Mouse (Mus musculus): ENCODE data around the gene Pacrg.

Gene Pacrg

DNA sequence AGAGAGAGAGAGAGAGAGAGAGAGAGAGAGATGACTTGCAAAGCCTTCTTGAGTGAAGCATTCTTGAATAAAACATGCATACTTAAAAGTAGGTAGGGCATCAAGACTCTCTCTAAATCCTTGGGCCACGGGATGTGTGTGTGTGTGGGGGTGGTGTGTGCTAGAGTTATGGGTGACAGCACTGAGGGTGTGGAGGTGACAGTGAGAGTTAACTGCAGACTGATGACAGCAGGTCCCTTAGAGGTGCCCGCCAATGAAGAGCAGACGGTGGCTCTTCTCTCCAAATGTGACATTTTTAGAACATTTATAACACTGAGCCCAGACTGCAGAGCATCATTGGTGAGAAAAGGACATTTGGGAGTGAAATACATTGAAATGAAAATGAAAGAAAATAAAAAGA, 220.2 kb downstream of the Pacrg start:
- no peak for DNase-seq

DNA sequence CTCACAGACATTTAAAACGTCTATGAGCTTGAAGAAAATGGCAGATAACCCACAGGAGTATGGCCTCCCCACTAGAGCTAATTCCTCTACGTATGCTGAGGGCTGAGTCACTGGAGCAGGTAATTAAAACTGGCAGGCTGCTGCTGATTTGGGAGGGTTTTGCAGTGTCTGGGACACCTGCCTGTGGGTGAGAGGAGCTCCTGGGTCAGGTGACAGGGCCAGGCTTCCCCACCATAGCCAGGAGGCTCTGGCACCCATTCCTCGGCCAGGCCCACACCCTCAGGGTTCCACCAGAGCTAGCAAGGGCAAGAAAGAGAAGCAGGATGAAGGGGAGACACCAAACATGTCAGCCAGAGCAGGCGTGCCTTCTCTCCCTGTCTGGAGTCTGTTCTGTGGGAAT, 222.5 kb downstream of the Pacrg start:
- DNase-seq, result no peak

- DNase-seq, result no peak
These were observed 224.5 kb downstream of the Pacrg start for GRCm38 (mm10) chr17:10615611-10616010.

DNA sequence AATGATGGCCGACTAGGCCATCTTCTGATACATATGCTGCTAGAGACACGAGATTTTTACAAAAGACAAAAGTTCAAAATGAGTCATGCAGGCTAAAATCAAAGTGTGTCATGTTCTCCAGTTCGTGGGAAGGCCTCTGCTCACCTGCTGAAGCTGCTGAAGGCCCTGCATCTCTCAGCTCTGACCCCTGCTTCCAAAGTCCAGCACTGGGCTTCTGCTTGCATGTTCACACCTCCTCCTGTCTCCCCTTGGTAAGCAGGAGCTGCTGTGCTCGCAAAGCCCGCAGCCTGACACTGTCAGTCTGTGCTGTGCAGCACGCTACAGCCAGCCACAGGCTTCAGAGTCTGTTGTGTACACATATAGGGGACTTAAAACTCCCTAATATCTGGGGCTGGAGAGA, 225.4 kb downstream of the Pacrg start:
- DNase-seq, result no peak

- DNase-seq, result no peak
These were observed 228.5 kb downstream of the Pacrg start for GRCm38 (mm10) chr17:10611626-10612025.

- DNase-seq, result no peak
These were observed 232.0 kb downstream of the Pacrg start for GRCm38 (mm10) chr17:10608146-10608545.

- no peak for DNase-seq
These were observed 234.0 kb downstream of the Pacrg start for GRCm38 (mm10) chr17:10606090-10606489.

DNA sequence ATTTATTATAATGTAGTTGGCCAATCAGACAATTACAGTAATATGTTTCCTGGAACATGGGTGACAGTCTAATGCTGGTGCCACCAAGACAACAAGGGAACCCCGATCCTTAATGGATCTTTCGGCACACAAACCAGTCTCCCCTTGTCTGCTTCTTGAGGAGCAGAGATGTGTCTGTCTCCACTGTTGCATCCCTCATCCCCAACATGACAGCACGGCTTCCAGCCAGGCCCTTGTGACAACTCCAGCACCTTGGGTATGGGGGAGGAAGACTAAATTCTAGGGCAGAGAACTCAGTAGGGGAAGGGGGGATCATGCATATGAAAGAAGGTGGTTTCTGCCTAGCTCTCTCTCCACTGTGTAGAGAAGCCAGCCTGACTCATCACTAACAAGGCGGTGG, 242.4 kb downstream of the Pacrg start:
- no peak for DNase-seq

- DNase-seq, result no peak
These were observed 250.5 kb downstream of the Pacrg start for GRCm38 (mm10) chr17:10589604-10590003.

- DNase-seq, result no peak
These were observed 251.2 kb downstream of the Pacrg start for GRCm38 (mm10) chr17:10588922-10589400.

GRCm38 (mm10) chr17:10583301-10583700, 256.8 kb downstream of the Pacrg start:
- no peak for DNase-seq

- DNase-seq, result no peak
These were observed 264.8 kb downstream of the Pacrg start for GRCm38 (mm10) chr17:10575306-10575705.

GRCm38 (mm10) chr17:10572436-10572835, 267.7 kb downstream of the Pacrg start:
- no peak for DNase-seq

DNA sequence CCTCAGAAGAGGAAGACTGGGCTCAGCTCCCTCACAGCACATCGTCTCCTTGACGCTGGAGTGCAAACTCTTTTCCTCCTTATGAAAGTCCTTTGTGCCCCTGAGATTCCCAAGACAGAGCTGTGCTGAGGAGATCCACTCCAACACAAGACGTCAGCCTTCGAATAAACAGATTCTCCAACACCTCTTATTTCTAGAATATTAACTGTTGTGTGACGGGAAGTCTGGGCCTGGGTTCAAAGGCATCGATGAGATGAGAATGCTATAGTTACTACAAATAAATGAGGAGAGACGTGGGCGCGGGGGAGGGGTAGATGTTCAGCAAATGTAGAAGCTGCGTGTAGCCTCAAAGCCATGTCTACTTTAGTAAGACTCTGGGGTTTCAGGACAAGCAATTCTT, 270.8 kb downstream of the Pacrg start:
- no peak for DNase-seq

- DNase-seq, result no peak
These were observed 272.7 kb downstream of the Pacrg start for GRCm38 (mm10) chr17:10567411-10567810.

DNA sequence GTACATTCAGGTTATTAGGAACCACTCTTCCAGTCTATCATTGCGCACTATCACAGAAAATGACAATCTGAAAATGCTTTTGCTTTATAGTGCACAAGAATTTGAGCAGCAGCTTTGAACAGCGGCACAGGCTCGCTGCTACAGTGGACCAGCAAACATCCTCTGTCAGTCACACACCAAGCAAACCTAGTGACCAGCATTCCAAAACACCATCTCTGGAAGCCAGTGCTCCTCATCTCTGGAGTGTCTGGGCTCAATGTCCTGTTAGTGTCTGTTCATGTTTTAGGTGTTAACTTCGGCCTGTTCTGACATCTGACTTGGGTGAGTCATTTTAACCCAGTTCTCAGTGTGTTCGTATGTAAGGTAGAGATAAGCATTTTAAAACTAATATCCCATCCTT, 275.9 kb downstream of the Pacrg start:
- no peak for DNase-seq

GRCm38 (mm10) chr17:10562871-10563270, 277.2 kb downstream of the Pacrg start:
- no peak for DNase-seq

DNA sequence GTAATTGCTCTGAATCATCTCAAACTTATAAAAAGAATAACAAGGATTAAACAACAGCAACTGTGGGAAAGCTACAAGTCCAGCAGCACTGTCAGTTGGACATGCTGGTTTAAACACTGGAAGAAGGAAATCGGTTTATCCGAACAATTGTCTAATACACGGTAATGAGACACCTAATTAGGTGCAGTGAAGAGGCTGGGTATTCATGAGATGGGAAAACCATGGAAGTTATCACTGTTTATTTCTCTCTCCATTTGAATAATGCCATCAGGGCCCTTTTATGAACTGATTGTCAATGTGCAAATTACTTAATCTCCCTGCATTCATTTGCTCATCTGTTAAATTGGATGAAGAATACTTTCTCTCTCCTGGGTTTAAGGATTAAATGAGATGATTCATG, 280.1 kb downstream of the Pacrg start:
- DNase-seq, result no peak

DNA sequence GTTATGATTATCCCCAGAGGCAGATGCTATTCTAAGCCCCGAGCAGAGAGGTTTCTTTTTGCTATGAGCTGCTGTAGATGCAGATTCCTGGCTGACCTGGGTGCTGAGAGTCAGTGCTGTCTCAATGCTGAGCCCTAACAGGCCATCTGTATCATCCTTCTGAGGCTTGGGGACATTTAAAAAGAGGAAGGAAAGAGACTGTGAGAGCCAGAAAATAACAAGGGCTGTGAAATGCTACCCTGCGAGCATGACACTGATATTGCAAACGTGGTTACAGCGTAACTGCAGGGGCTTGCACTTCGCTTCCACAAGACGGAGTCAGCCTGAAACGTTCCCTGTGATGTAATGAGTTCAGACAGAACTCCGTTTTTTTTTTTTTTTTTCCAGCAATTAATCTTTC, 281.4 kb downstream of the Pacrg start:
- DNase-seq, result no peak

DNA sequence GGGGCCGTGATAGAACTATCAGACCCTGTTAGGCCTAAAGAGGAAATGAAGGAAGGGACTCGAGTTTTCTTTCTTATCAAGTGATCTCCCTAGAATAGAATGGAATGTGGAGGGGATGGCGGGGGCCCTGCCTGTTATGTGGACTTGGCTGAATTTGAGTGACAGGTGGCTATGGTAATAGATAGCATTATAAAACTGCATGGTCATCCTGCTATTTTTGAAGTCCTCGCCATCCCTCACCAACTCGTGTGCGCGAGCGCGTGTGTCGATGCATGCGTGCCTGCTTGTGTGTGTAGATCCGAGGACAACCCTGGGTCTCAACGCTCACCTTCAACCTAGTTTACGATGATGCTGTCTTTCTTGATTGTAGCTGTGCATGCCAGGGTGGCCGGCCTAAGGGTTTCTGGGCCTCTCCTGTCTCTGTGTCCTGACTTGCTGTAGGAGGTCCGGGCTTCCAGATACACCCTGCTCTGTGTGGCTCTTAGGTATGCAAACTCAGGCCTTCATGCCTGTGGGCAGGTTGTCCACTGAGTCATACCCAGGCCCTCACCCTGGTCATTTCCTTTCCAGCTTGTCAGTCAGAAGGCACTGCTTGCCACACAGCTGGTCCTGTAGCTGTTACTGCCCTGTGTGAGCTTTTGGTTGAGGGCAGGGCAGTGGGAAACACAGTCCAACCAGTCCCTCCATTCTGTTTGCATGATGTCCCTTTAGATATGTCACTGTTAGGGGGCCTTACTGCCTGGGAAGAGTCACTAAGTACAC, 287.6 kb downstream of the Pacrg start:
- no peak for DNase-seq

DNA sequence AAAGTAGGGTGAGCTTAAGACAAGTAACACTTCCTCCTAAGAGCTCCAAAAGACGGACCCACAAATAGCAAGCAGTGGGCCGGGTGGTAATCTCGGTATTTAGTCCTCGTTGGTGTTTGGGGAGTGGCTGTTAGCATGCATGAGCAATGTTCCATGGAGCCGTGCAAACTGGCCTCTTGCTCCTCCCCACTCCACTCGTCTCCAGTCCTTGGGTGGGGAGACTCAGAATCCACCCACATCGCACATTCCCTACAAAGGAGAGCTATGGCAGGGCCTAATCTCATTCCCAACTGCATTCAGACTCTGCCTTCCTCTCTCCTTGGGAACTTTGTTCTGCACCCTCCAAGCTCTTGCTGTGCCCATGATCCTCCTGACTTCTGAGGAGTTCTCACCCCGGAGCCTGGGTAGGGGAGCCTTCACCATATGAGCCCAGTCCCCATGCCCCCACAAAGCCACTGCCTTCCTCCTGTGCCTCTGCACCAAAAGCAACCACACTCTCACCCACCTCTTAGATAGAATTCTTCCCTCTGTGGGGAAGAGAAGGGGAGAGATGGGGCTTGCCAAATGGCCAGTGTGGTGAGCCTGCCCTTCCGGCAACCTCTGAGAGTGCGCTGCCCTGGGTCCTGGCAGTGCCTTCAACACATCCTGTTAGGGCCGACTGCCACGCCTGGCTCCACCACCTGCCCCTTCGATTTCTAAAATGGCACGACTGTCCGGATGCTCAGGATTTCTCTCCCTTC, 289.2 kb downstream of the Pacrg start:
- no peak for DNase-seq

- DNase-seq, result no peak
These were observed 290.3 kb downstream of the Pacrg start for GRCm38 (mm10) chr17:10549825-10550224.

DNA sequence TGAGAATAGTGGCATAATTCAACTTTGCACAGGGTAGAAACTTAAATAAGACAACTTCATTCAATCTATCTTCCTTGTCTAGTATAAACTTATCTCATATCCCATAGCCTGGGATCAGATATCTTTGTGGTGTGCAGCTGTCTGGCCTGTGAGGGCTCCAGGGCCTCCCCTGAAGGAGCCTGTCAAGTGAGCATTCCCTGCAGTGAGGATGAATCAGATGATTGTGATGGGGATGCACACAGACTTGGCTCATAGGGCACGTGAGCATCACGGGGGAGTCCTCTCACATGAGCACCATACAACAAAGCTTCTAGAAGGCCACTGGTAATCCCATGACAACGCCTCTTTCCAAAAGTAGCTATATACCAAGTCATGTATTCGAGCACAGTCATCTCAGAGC, 291.1 kb downstream of the Pacrg start:
- no peak for DNase-seq

GRCm38 (mm10) chr17:10540772-10541171, 299.3 kb downstream of the Pacrg start:
- no peak for DNase-seq

Measured in right cerebral cortex, postnatal 4 days (tissue).